10 mouse cellular contexts compared by ENCODE assay signal in the genomic region with DNA sequence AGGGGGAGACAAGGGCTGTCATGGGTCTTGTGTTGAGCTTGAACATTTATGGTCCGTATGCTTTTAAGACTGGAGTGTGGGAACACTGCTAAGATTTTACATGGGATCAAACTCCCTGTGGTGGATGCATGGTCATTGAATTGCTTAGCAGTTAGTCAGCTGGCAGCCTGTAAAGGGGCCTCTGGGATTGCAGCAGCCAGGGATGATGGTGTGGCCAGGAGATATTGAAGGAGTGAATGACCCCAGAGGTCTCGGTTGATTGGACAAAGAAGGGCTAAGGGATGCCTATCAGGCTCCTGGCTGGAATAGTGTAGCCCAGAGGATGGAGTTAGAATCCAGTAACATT. TPM values are rescaled to one million over a fixed set of nuclear protein-coding genes. Genes with fewer than 3 reads are reported as not detected.
A peak's percentile ranks its signal among the peaks of the same experiment; 100 is the strongest.
DNase-seq lines count a peak whose midpoint lies in the region; ATAC-seq and TF ChIP-seq lines count a peak whose summit lies in the region.
"Had no signal": no experiment of that assay in that cellular context is flagged by ENCODE, and none has a peak within 500 bp of the region (broad histone marks: within the 10 kb centered on the region; RNA-seq: fewer than 3 reads in every experiment).

No protein-coding gene starts in this region.

- DNase-seq in embryonic facial prominence, embryonic 10.5 days (ENCODE audit: low spot score) = no peak
- DNase-seq in frontal cortex, postnatal 25 days (ENCODE audit: low spot score in 2 of 2) = no peak

- no peaks in the 10 kb centered on the region for H3K27me3 ChIP-seq in embryonic facial prominence, embryonic 13.5 days
- no peaks in the 10 kb centered on the region for H3K27me3 ChIP-seq in embryonic facial prominence, embryonic 10.5 days (replicated peaks; ENCODE audit: low read depth, poor library complexity, severe bottlenecking)
- H3K27me3 ChIP-seq in megakaryocyte, embryonic 14.5 days (replicated peaks) = peaks cover 13% of the 10 kb centered on the region
- H3K27me3 ChIP-seq in intestine, postnatal 0 days (replicated peaks; ENCODE audit: control insufficient read depth, insufficient read depth, low read length) = no peaks in the 10 kb centered on the region
- no peaks in the 10 kb centered on the region for H3K27me3 ChIP-seq in stomach, embryonic 15.5 days (replicated peaks)

- peak overlapping the region; percentile 2; the same call in 1 of the 2 replicates for H3K4me3 ChIP-seq in embryonic facial prominence, embryonic 13.5 days
- no peak overlapping the region for H3K4me3 ChIP-seq in embryonic facial prominence, embryonic 10.5 days
- H3K4me3 ChIP-seq in megakaryocyte, embryonic 14.5 days (replicated peaks) = peak overlapping the region; percentile 85
- H3K4me3 ChIP-seq in intestine, postnatal 0 days (ENCODE audit: low read depth, low read length) = no peak overlapping the region
- peak overlapping the region; percentile 1; the same call in 1 of the 2 replicates for H3K4me3 ChIP-seq in stomach, embryonic 15.5 days (replicated peaks)

- no peaks in the 10 kb centered on the region for H3K9me3 ChIP-seq in embryonic facial prominence, embryonic 13.5 days
- H3K9me3 ChIP-seq in embryonic facial prominence, embryonic 10.5 days = no peaks in the 10 kb centered on the region
- no peaks in the 10 kb centered on the region for H3K9me3 ChIP-seq in megakaryocyte, embryonic 14.5 days
- H3K9me3 ChIP-seq in intestine, postnatal 0 days (ENCODE audit: control insufficient read depth) = no peaks in the 10 kb centered on the region
- no peaks in the 10 kb centered on the region for H3K9me3 ChIP-seq in stomach, embryonic 15.5 days

- no peaks in the 10 kb centered on the region for H3K36me3 ChIP-seq in embryonic facial prominence, embryonic 13.5 days
- no peaks in the 10 kb centered on the region for H3K36me3 ChIP-seq in embryonic facial prominence, embryonic 10.5 days (replicated peaks)
- no peaks in the 10 kb centered on the region for H3K36me3 ChIP-seq in megakaryocyte, embryonic 14.5 days (replicated peaks; ENCODE audit: low read length)
- no peaks in the 10 kb centered on the region for H3K36me3 ChIP-seq in intestine, postnatal 0 days (ENCODE audit: control insufficient read depth, insufficient read depth)
- no peaks in the 10 kb centered on the region for H3K36me3 ChIP-seq in stomach, embryonic 15.5 days

- no peak overlapping the region for H3K27ac ChIP-seq in embryonic facial prominence, embryonic 13.5 days
- no peak overlapping the region; the same call in 1 of the 2 replicates for H3K27ac ChIP-seq in embryonic facial prominence, embryonic 10.5 days (replicated peaks)
- H3K27ac ChIP-seq in intestine, postnatal 0 days (ENCODE audit: low read depth, low read length) = no peak overlapping the region
- H3K27ac ChIP-seq in stomach, embryonic 15.5 days = peak overlapping the region; percentile 18; the same call in 1 of the 2 replicates
- H3K27ac ChIP-seq: layer of hippocampus, adult 2 months had no signal

- H3K9ac ChIP-seq in embryonic facial prominence, embryonic 13.5 days = peak overlapping the region; percentile 44; the same call in 1 of the 2 replicates
- no peak overlapping the region for H3K9ac ChIP-seq in intestine, postnatal 0 days (ENCODE audit: low read depth, low read length)
- H3K9ac ChIP-seq in stomach, embryonic 15.5 days = no peak overlapping the region

- ATAC-seq in embryonic facial prominence, embryonic 13.5 days (ENCODE audit: insufficient number of reproducible peaks, insufficient read depth, low FRiP score, low TSS enrichment, low read depth) = no peak
- ATAC-seq in megakaryocyte, adult 5-6 weeks (ENCODE audit: poor library complexity, severe bottlenecking) = no peak
- no peak for ATAC-seq in intestine, postnatal 0 days
- ATAC-seq in stomach, embryonic 15.5 days (ENCODE audit: insufficient read depth, low FRiP score, low read depth) = no peak
- ATAC-seq in erythroblast, adult 5-6 weeks (replicated peaks; ENCODE audit: low FRiP score, poor library complexity, severe bottlenecking) = no peak

- H3K4me1 ChIP-seq in embryonic facial prominence, embryonic 13.5 days = peaks cover 19% of the 10 kb centered on the region
- peaks cover 20% of the 10 kb centered on the region for H3K4me1 ChIP-seq in embryonic facial prominence, embryonic 10.5 days
- H3K4me1 ChIP-seq in megakaryocyte, embryonic 14.5 days = peaks cover 24% of the 10 kb centered on the region
- no peaks in the 10 kb centered on the region for H3K4me1 ChIP-seq in intestine, postnatal 0 days (replicated peaks; ENCODE audit: control insufficient read depth, insufficient read depth, low read length)
- H3K4me1 ChIP-seq in stomach, embryonic 15.5 days = peaks cover 15% of the 10 kb centered on the region

- 84% methylated on average over 2 of the region's 2 CpGs for WGBS in embryonic facial prominence, embryonic 13.5 days
- WGBS in embryonic facial prominence, embryonic 10.5 days = 89% methylated on average over 2 of the region's 2 CpGs
- WGBS in intestine, postnatal 0 days = 79% methylated on average over 2 of the region's 2 CpGs
- 90% methylated on average over 2 of the region's 2 CpGs for WGBS in stomach, embryonic 15.5 days

- TF ChIP-seq CTCF in intestine, postnatal 0 days (IDR thresholded peaks at IDR 0.05; ENCODE audit: low read depth) = no peak

- peak overlapping the region; percentile 44 for H3K4me2 ChIP-seq in embryonic facial prominence, embryonic 13.5 days
- H3K4me2 ChIP-seq in intestine, postnatal 0 days (replicated peaks; ENCODE audit: low read depth) = peak overlapping the region; percentile 49
- peak overlapping the region; percentile 43; the same call in 1 of the 2 replicates for H3K4me2 ChIP-seq in stomach, embryonic 15.5 days

RNA-seq across cellular contexts. Expression of a gene that starts 4.8 kb away (rescaled TPM):
- polyA plus RNA-seq in embryonic facial prominence, embryonic 13.5 days (2015; fragmentation: Nextera tagmentation; extraction: Ambion mirVana) = not detected in 2 replicates
- not detected in 2 replicates for polyA plus RNA-seq in embryonic facial prominence, embryonic 10.5 days (2016; fragmentation: Nextera tagmentation; extraction: Ambion mirVana)
- polyA plus RNA-seq in megakaryocyte, embryonic 14.5 days (2012; ENCODE audit: insufficient read depth, low replicate concordance) = not detected in 2 replicates
- total RNA-seq in megakaryocyte, adult 5-6 weeks (2015) = 0.82 and 1.5 TPM in 2 replicates
- total RNA-seq in megakaryocyte, adult 5-6 weeks (2017) = 1.6 TPM in 1 of 2 replicates, not detected in the other
- not detected in 2 replicates for polyA plus RNA-seq in intestine, postnatal 0 days (2015; fragmentation: Nextera tagmentation; extraction: Ambion mirVana)
- polyA plus RNA-seq in stomach, embryonic 15.5 days (2015; fragmentation: Nextera tagmentation; extraction: Ambion mirVana) = not detected in 2 replicates
- not detected in 2 replicates for total RNA-seq in erythroblast, adult 5-6 weeks (2015; ENCODE audit: low replicate concordance)
- total RNA-seq in erythroblast, adult 5-6 weeks (2017; ENCODE audit: low replicate concordance) = not detected in 2 replicates
- total RNA-seq: gastrocnemius, adult 8-10 months; layer of hippocampus, adult 2 months had no signal

RNA-seq across cellular contexts. Expression of a gene that starts 52.5 kb away (rescaled TPM):
- 15.9 and 17.4 TPM in 2 replicates for polyA plus RNA-seq in embryonic facial prominence, embryonic 13.5 days (2015; fragmentation: Nextera tagmentation; extraction: Ambion mirVana)
- 15.6 and 18.4 TPM in 2 replicates for polyA plus RNA-seq in embryonic facial prominence, embryonic 10.5 days (2016; fragmentation: Nextera tagmentation; extraction: Ambion mirVana)
- 1.7 and 53.4 TPM in 2 replicates for polyA plus RNA-seq in megakaryocyte, embryonic 14.5 days (2012; ENCODE audit: insufficient read depth, low replicate concordance)
- 7.2 and 9.5 TPM in 2 replicates for total RNA-seq in megakaryocyte, adult 5-6 weeks (2015)
- 7.5 and 8.3 TPM in 2 replicates for total RNA-seq in megakaryocyte, adult 5-6 weeks (2017)
- 2.5 and 3.2 TPM in 2 replicates for polyA plus RNA-seq in intestine, postnatal 0 days (2015; fragmentation: Nextera tagmentation; extraction: Ambion mirVana)
- polyA plus RNA-seq in stomach, embryonic 15.5 days (2015; fragmentation: Nextera tagmentation; extraction: Ambion mirVana) = 13.7 and 16.4 TPM in 2 replicates
- 2.1 and 3.1 TPM in 2 replicates for total RNA-seq in erythroblast, adult 5-6 weeks (2015; ENCODE audit: low replicate concordance)
- total RNA-seq in erythroblast, adult 5-6 weeks (2017; ENCODE audit: low replicate concordance) = 3.9 and 5.1 TPM in 2 replicates

Comparison
In these comparisons a context has a peak if more than half of its experiments do, and no peak if none do; other contexts are left out.
1. H3K4me3 ChIP-seq: peak in embryonic facial prominence, embryonic 13.5 days (single experiment), megakaryocyte, embryonic 14.5 days (single experiment) and stomach, embryonic 15.5 days (single experiment); none in embryonic facial prominence, embryonic 10.5 days (single experiment) and intestine, postnatal 0 days (single experiment).
2. Peak in every context shown above with its lines, with median percentiles within 50 percentile points of each other: H3K4me2 ChIP-seq.